Mouse (Mus musculus) gastrocnemius, postnatal 10 days (tissue): ENCODE data around the gene Gm3043. TPM values are rescaled to one million over a fixed set of nuclear protein-coding genes. Genes with fewer than 3 reads are reported as not detected.
"Not testable (repeated sequence)": the region's sequence is repeated elsewhere in the genome, so short reads cannot be mapped to it uniquely, and the experiment has no call there.

Source experiments
- DNase-seq: peaks from one replicate; pipeline ENCODE4 v3.0.0; 2021; ENCODE audit warnings: mixed read lengths
- long read RNA-seq, 2 experiments: library from polyadenylated mRNA; stranded (forward); transcript quantifications; one replicate each; pipeline ENCODE4 v2.0.0; 2021
- total RNA-seq, 2 experiments: library from RNA; stranded (reverse); gene quantifications; 2 replicates each; pipeline ENCODE4 v1.2.3; 2021

The Gm3043 gene
- total RNA-seq: not detected
- long read RNA-seq, experiment 1: 0 reads
- long read RNA-seq, experiment 2: 0 reads

DNA sequence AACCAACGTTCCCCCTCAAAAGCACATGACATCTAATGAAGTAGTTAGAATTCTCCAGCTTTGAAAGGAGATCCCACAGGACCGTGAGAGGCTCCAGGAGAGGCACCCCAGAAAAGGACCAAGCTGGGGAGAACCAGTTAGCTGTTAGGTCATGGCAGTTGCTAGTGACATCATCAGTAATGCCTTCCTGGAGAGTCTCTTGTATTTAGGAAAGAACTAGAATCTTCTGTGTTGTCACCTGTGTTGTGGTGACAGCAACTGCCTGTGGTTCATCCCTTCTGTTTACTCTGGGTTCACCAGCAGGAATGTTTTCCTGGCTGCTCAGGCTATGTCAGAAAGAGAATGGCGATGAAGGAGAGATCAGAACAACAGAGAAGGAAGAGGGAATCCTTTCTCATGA is at the start of gene Gm3043:
TSS of gene Gm3043 (plus strand) at position 301 of the 400 bp plus-strand sequence.
- not testable (repeated sequence) for DNase-seq

DNA sequence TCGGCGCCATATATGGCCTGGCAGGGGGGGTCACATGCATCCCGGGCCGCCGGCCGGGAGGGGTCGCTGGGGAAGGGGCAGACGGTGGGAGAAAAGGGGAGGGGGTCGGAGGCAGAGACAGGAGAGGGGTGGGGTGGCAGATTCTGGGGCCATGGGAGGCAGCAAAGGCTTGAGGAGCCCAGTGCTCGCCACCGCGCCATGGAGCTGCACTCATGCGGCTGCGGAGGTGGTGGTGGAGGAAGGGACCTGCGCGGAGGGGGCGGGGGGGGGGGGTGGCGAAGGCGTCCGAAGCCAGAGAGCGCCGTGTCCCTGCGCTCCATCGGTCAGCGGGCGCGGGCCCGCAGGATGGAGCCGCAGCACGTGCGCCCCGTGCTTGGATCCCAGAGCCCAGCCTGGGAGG is 36.9 kb upstream of the Gm3043 start, which contains the start of gene Gm3020:
TSS of gene Gm3020 (plus strand) at position 301 of the 400 bp plus-strand sequence.
- not testable (repeated sequence) for DNase-seq

Other genes with a start within 250 kb of the Gm3043 start
- not detected for gene Gm10408, start 239.4 kb upstream of the Gm3043 start, total RNA-seq
- not detected for gene Gm3012, start 54.3 kb upstream of the Gm3043 start, total RNA-seq
- gene Gm3020, start 36.8 kb upstream of the Gm3043 start, total RNA-seq: 1 to 10 TPM in 1 of 2 experiments, under 1 TPM in 1; 0.87 to 1.3 TPM
- gene Gm3002, start 121.3 kb downstream of the Gm3043 start, total RNA-seq: 1 to 10 TPM in 1 of 2 experiments, not detected in 1; 1.1 TPM
- gene Gm3033, start 157.5 kb downstream of the Gm3043 start, total RNA-seq: under 1 TPM in 1 of 2 experiments, not detected in 1; 0.70 TPM
- not detected for gene Gm2916, start 195.4 kb downstream of the Gm3043 start, total RNA-seq
- gene Gm3029, start 243.0 kb downstream of the Gm3043 start, total RNA-seq: not detected